Mouse (Mus musculus) liver, embryonic 15.5 days (tissue): ENCODE measurements around the gene Mtrr. TPM values are rescaled to one million over a fixed set of nuclear protein-coding genes. Genes with fewer than 3 reads are reported as not detected.
A peak's percentile ranks its signal among the peaks of the same experiment; 100 is the strongest.

Experiments
- ATAC-seq: fragments of 200-750 bp; cut with Nextera tagmentation; 2 replicates; pipeline ENCODE4 v1.8.0; 2017; ENCODE audit warnings: moderate number of reproducible peaks, mild to moderate bottlenecking, moderate library complexity; ENCODE audit not compliant: insufficient read depth
- H3K27ac ChIP-seq: fragments of 300-500 bp; sonication (generic); replicated peaks from 2 replicates; pipeline ENCODE4 v1.5.1; 2015; ENCODE audit warnings: mild to moderate bottlenecking, inconsistent platforms
- H3K27me3 ChIP-seq: fragments of 300-500 bp; sonication (generic); 2 replicates; pipeline ENCODE4 v1.6.1; 2015; ENCODE audit warnings: mild to moderate bottlenecking, inconsistent platforms
- H3K36me3 ChIP-seq: fragments of 300-500 bp; sonication (generic); replicated peaks from 2 replicates; pipeline ENCODE4 v1.6.1; 2015; ENCODE audit warnings: moderate library complexity, mild to moderate bottlenecking, inconsistent platforms
- H3K4me1 ChIP-seq: fragments of 300-500 bp; sonication (generic); replicated peaks from 2 replicates; pipeline ENCODE4 v1.6.1; 2015; ENCODE audit warnings: inconsistent platforms
- H3K4me2 ChIP-seq: fragments of 300-500 bp; sonication (generic); 2 replicates; pipeline ENCODE4 v1.6.1; 2015; ENCODE audit warnings: moderate library complexity, mild to moderate bottlenecking, inconsistent platforms
- H3K4me3 ChIP-seq: fragments of 300-500 bp; sonication (generic); replicated peaks from 2 replicates; pipeline ENCODE4 v1.5.1; 2015; ENCODE audit warnings: mild to moderate bottlenecking, inconsistent platforms
- H3K9ac ChIP-seq: fragments of 300-500 bp; sonication (generic); 2 replicates; pipeline ENCODE4 v1.6.1; 2015; ENCODE audit warnings: moderate library complexity, mild to moderate bottlenecking, inconsistent platforms
- H3K9me3 ChIP-seq: fragments of 300-500 bp; sonication (generic); replicated peaks from 2 replicates; pipeline ENCODE4 v1.6.1; 2016; ENCODE audit warnings: inconsistent platforms
- WGBS: fragments of 180-500 bp; shearing (Covaris S2); methylation state at CpG from one replicate; pipeline ENCODE4 v1.1.7; 2015; ENCODE audit warnings: mixed read lengths; ENCODE audit not compliant: insufficient replicate concordance; 5-methylcytosine and 5-hydroxymethylcytosine counted together
- polyA plus RNA-seq: library from polyadenylated mRNA; unstranded; fragments of >200 nt; fragmentation: Nextera tagmentation; extraction: Ambion mirVana; gene quantifications from 2 replicates; pipeline ENCODE4 v1.2.1, GENCODE M21; 2015

Gene Mtrr
- polyA plus RNA-seq: 9.1 and 9.4 TPM in 2 replicates

DNA sequence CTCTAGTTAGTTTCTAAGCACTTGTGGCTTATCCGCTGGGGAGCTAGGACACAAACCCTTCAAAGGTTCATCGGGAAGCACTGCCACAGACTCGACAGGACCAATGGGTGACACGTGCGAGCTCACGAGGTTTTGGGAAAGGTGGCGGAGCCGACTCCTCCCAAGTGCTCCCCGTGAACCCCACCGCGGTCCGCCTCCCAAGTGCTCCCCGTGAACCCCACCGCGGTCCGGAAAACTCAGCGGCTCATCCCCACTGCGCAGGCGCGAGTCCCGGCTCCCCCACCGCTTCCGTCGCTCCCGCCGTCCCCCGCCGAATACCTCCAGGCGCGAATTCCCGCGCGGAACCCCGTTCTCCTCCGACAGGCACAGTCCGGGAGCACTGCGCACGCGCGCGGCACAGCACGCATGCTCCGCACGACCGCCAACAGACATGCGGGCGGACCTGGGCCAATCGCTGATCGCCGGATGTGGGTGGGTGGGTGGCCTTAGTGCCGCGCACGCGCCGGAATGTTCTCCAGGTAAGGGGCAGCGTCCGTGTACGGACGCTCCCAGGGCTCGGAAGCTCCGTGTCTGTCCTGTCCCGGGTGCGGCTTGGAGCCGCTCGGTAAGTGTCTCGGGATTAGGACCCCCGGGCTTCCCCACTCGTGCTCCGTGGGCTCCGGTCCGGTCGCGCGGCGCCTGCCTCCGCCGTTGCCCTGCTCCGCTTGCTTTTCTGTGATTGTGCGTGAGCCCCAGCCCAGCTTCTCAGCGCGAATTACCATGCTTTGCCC is at the start of gene Mtrr, which contains the start of gene Fastkd3:
Mtrr (minus strand) TSS at position 403 of the 770 bp plus-strand sequence.
Fastkd3 (plus strand) TSS at position 488 of the 770 bp plus-strand sequence.
- Histone ChIP-seq H3K9ac (peak within 1 kb of the TSS; percentile 65), H3K4me2 (peak within 1 kb of the TSS; percentile 86), H3K9me3 (no peaks in the 10 kb centered on the region), H3K4me1 (peaks cover 21% of the 10 kb centered on the region), H3K27me3 (no peaks in the 10 kb centered on the region), H3K36me3 (peaks cover 45% of the 10 kb centered on the region), H3K4me3 (peak within 1 kb of the TSS; percentile 81), H3K27ac (peak within 1 kb of the TSS; percentile 70)
- ATAC-seq: peak; percentile 99
- under 1% methylated on average over 77 of the region's 81 CpGs for WGBS

DNA sequence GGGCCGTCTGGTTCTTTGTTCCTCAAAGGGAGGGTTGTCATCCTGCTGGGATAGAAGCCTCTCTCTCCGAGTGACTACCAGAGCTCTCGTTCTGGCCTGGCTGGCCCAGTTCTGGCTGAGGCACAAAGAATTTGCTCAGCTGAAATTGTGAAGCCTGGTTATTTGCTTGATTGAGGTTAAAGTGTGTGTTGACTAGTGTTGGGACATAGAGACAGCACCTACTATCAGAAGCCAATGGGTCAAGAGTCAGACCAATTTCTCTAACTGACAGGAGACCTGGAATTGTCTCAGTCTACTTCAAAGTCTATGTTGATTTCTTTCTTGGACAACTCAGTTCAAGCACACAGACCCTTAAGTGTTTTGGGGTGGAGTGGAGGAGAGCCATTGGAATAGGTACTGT is 45.1 kb upstream of the Mtrr start:
- H3K27ac ChIP-seq: no peak overlapping the region
- no peaks in the 10 kb centered on the region for H3K27me3 ChIP-seq
- no peak overlapping the region for H3K4me3 ChIP-seq
- H3K36me3 ChIP-seq: no peaks in the 10 kb centered on the region
- H3K9ac ChIP-seq: no peak overlapping the region
- H3K9me3 ChIP-seq: 0 out of 2 replicates have a peak, but pooled peaks cover 4% of the 10 kb centered on the region
- no peaks in the 10 kb centered on the region for H3K4me1 ChIP-seq
- 51% methylated on average over 3 of the region's 3 CpGs for WGBS
- H3K4me2 ChIP-seq: no peak overlapping the region
- ATAC-seq: no peak

DNA sequence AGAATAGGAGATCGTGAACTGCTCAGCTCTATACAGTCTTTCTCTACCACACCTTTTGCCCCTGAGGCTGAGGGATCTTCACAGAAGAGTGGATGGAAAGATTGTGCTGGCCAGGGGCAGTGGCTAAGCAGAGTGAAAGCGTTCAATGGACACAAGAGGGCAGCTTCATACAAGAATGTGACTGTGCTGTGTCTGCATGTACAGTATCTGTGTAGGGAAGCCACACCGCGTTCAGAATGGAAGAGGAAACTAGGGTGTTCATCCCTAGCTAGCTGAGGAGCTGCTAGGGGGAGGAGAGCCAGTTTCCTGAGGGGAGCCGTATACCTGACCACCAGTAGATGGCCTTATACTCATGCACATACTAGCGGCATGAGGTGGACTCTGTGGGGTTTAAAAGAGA is 40.8 kb upstream of the Mtrr start:
- H3K4me3 ChIP-seq: no peak overlapping the region
- no peak overlapping the region for H3K27ac ChIP-seq
- H3K9ac ChIP-seq: no peak overlapping the region
- H3K4me2 ChIP-seq: no peak overlapping the region
- H3K9me3 ChIP-seq: no peaks in the 10 kb centered on the region
- 40% methylated on average over 6 of the region's 6 CpGs for WGBS
- no peak for ATAC-seq
- no peaks in the 10 kb centered on the region for H3K4me1 ChIP-seq
- no peaks in the 10 kb centered on the region for H3K27me3 ChIP-seq
- H3K36me3 ChIP-seq: no peaks in the 10 kb centered on the region

DNA sequence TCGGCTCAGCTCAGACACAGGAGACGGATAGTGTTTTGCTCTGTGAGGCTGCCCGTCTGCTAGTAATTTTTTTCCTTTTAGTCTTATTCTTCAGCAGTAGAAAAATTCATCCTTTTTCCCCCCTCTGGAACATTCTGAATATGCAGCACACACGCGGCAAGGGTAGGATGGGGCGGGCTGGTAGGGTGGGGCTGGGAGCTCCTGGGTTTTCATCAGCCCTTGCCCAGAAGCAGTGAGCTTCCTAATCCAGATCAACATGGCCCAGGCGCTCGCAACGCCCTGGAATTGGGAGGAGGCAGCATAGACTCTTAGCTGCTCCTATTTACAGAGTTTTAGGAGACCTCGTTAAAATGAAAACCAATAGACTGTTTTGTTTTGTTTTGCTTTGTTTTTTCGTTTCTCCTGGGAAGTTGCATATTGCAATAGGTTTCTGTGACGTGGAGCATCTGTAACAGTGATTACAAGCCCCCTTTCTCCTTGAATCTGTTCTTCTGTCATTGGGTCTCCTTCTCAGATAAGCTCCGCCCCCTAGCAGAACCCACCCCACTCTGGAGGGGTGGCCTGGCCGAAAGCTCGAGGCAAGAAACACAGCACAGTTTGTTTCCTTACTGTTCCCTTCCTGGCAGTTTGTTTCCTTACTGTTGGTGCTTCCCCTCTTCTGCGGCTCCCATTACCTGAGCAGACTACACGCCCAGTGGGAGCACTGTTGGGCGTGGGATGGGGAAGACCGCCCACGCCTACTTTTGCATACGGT is 25.9 kb upstream of the Mtrr start:
- Histone ChIP-seq H3K27me3 (no peaks in the 10 kb centered on the region), H3K4me1 (no peaks in the 10 kb centered on the region), H3K27ac (no peak overlapping the region), H3K4me3 (no peak overlapping the region), H3K9ac (no peak overlapping the region), H3K9me3 (no peaks in the 10 kb centered on the region), H3K4me2 (peak overlapping the region; percentile 15), H3K36me3 (no peaks in the 10 kb centered on the region)
- 44% methylated on average over 21 of the region's 21 CpGs for WGBS
- no peak for ATAC-seq

DNA sequence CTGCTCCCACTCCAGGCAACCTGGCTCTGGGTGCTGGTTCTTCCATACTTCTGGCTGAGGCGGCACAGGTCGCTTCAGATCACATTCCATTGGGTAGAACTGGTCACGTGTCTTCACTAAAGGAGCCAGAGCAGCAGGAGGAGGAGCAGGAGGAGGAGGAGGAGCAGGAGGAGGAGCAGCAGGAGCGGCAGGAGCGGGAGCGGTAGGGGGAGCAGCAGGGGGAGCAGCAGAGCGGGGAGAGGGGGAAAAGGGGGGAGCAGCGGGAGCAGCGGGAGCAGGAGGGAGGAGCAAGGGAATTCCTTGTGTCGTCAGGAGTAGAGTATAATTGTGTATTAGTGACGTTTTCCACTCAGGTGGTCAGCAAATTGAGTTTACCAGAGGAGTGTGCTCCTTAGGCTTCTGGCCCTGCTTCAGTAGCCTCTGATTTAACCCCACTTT is 23.8 kb upstream of the Mtrr start:
- Histone ChIP-seq H3K9ac (no peak overlapping the region), H3K4me2 (peak overlapping the region; percentile 46), H3K4me3 (no peak overlapping the region; the same call in 1 of the 2 replicates), H3K9me3 (no peaks in the 10 kb centered on the region), H3K27me3 (no peaks in the 10 kb centered on the region), H3K4me1 (no peaks in the 10 kb centered on the region), H3K27ac (no peak overlapping the region), H3K36me3 (no peaks in the 10 kb centered on the region)
- ATAC-seq: no peak
- WGBS: 7% methylated on average over 10 of the region's 11 CpGs

DNA sequence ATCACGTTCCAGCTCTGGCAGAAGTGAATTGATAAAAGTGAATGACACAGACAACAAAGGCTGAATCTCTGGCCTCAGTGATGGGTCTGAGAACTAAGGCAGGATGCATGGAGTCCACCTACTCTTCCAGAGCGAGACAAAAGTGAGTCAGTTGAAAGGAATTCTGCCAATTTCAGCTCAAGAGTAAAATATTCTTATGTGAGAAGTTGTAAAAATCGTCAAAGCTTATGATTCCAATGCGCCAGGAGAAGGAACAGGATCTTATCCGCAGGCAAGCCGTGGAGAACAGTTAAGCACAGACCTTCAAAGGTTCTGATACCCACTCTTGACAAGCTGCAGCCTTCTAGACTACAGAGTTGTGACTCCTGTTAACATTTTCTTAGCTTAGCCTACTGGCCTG is 21.1 kb upstream of the Mtrr start:
- WGBS: 55% methylated on average over 6 of the region's 6 CpGs
- no peaks in the 10 kb centered on the region for H3K36me3 ChIP-seq
- H3K9me3 ChIP-seq: no peaks in the 10 kb centered on the region
- H3K4me3 ChIP-seq: no peak overlapping the region
- no peak overlapping the region for H3K4me2 ChIP-seq
- H3K27ac ChIP-seq: no peak overlapping the region
- no peak for ATAC-seq
- peaks cover 1% of the 10 kb centered on the region for H3K4me1 ChIP-seq
- no peak overlapping the region for H3K9ac ChIP-seq
- H3K27me3 ChIP-seq: no peaks in the 10 kb centered on the region

DNA sequence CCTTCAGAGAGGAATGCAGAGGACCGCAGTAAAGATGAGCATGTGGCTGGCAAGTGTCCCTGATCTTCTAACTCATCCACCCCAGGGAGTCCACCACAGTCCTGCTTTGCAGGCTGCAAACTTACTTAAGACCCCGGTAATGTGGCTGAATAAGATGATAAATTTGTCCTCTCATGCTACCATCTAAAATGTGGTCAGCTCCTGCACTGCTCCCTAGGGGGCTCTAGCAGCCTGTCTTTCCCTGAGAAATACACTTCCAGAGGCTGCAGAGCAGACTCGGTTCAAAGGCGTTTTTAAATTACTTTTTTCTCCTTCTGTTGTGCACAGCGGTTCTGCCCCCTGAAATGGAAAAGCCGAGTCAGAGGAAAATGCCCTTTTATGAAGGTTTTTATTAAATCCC is 19.2 kb upstream of the Mtrr start:
- 28% methylated on average over 6 of the region's 6 CpGs for WGBS

DNA sequence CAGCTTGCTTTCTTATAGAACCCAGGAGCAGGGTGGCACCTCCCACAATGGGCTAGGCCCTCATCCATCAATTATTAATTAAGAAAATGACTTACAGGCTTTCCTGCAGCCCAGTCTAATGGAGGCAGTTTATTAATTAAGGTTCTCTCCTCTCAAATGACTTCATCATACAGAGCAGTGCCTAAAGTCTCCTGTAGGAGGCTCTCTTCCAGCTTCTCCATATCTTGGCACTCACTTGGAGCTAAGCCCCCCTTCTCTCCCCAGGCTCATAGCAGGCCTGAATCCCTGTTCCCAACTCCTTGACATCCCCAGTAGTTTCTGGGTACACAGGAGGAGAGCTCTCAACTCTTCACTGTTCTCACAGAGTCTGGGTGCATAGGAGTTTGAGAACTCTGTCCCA is 17.0 kb upstream of the Mtrr start:
- no peak overlapping the region for H3K9ac ChIP-seq
- no peaks in the 10 kb centered on the region for H3K36me3 ChIP-seq
- no peak for ATAC-seq
- H3K4me1 ChIP-seq: peaks cover 8% of the 10 kb centered on the region
- no peak overlapping the region for H3K4me2 ChIP-seq
- no peak overlapping the region for H3K4me3 ChIP-seq
- no peak overlapping the region for H3K27ac ChIP-seq
- H3K9me3 ChIP-seq: no peaks in the 10 kb centered on the region
- H3K27me3 ChIP-seq: no peaks in the 10 kb centered on the region

More for the DNA sequence above, 19.2 kb upstream of the Mtrr start:
- no peaks in the 10 kb centered on the region for H3K27me3 ChIP-seq
- H3K9ac ChIP-seq: no peak overlapping the region
- no peak overlapping the region for H3K4me3 ChIP-seq
- no peak overlapping the region for H3K4me2 ChIP-seq
- H3K4me1 ChIP-seq: peaks cover 8% of the 10 kb centered on the region
- no peaks in the 10 kb centered on the region for H3K36me3 ChIP-seq
- H3K9me3 ChIP-seq: no peaks in the 10 kb centered on the region
- no peak overlapping the region for H3K27ac ChIP-seq
- no peak for ATAC-seq

DNA sequence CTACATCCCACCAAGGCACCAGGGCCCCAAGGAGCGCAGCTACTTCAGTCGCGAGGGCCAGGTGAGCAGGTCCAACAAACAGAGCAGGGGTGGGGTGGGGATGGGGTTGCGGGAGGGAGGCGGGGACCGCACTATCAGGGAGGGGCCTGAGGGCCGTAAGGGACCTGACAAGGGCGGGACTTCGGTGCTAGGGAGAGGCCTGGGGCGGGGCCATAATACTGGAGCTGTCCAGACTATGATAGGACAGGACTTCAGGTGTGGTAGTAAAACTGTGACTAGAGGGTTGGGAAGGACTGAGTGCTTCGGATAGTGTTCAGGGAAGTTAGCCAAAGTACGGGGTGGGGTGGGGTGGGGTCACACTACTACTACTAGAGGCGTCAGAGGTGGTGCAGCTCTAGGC is 15.7 kb upstream of the Mtrr start:
- H3K9me3 ChIP-seq: no peaks in the 10 kb centered on the region
- no peak overlapping the region for H3K9ac ChIP-seq
- peak; percentile 85 for ATAC-seq
- H3K4me3 ChIP-seq: no peak overlapping the region
- H3K27me3 ChIP-seq: no peaks in the 10 kb centered on the region
- peaks cover 8% of the 10 kb centered on the region for H3K4me1 ChIP-seq
- H3K4me2 ChIP-seq: peak overlapping the region; percentile 38; the same call in 1 of the 2 replicates
- WGBS: 11% methylated on average over 13 of the region's 13 CpGs
- H3K36me3 ChIP-seq: peaks cover 7% of the 10 kb centered on the region
- H3K27ac ChIP-seq: no peak overlapping the region

DNA sequence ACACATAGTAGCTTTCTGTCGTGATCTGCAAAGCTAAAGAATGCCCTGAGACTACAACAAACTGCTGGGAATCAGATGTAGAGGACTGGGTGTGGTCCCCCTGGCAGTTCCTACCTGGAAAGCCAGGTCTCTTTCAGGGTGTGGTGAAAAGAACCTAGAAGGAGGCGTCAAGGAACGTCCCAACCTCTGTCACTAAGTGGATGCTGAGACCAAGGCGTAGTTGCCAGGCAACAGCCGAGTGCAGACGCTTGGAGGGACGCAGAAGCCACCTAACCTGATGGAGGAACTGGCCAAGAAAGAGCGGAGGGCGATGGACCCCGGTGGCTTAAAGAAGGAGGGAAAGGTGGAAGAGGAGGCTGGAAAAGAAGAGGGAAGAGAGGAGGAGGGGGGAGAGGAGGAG is 15.2 kb upstream of the Mtrr start, which contains the start of gene 1700001L19Rik:
1700001L19Rik (plus strand) TSS at position 223 of the 400 bp plus-strand sequence.
- Histone ChIP-seq H3K36me3 (peaks cover 12% of the 10 kb centered on the region), H3K4me1 (peaks cover 8% of the 10 kb centered on the region), H3K4me3 (no peak within 1 kb of the TSS), H3K9ac (no peak within 1 kb of the TSS), H3K9me3 (no peaks in the 10 kb centered on the region), H3K27me3 (no peaks in the 10 kb centered on the region), H3K4me2 (peak within 1 kb of the TSS; percentile 38; the same call in 1 of the 2 replicates), H3K27ac (no peak within 1 kb of the TSS)
- no peak for ATAC-seq
- 17% methylated on average over 10 of the region's 10 CpGs for WGBS

DNA sequence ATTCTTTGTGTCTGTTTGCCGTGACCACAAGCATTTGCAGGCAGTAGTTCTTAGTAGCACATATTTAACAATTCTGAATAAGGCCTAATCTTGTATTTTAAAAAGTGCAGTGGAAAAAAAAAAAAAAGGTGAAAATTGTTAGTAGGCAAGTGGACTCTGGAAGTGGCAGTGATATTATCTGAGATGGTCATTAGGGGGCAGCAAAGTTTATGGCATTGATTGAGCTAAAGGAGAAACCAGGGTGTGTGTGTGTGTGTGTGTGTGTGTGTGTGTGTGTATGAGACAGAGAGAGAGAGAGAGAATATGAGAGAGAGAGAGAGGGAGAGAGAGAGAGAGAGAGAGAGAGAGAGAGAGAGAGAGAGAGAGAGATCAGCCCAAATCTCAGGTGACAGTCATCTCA is 11.8 kb upstream of the Mtrr start:
- Histone ChIP-seq H3K9ac (no peak overlapping the region), H3K36me3 (peaks cover 43% of the 10 kb centered on the region), H3K4me1 (peaks cover 8% of the 10 kb centered on the region), H3K9me3 (no peaks in the 10 kb centered on the region), H3K27me3 (no peaks in the 10 kb centered on the region), H3K4me2 (no peak overlapping the region), H3K4me3 (no peak overlapping the region), H3K27ac (no peak overlapping the region)
- ATAC-seq: no peak
- 80% methylated on average over 1 of the region's 1 CpGs for whole genome bisulfite sequencing
